Mouse (Mus musculus) cerebellum, adult 2 months (tissue): ENCODE results near the gene Dock1.

Experiments
- CTCF ChIP-seq: fragments of 200-500 bp; IDR thresholded peaks from 2 replicates; pipeline ENCODE4 v1.5.1; 2011; ENCODE audit warnings: low read depth, mild to moderate bottlenecking, control low read depth, low read length, moderate library complexity, borderline replicate concordance; ENCODE audit not compliant: insufficient read depth
- POLR2A ChIP-seq: fragments of 200-500 bp; IDR thresholded peaks from 2 replicates; pipeline ENCODE4 v1.6.1; 2011; ENCODE audit warnings: low read length, control low read depth, borderline replicate concordance; ENCODE audit not compliant: insufficient read depth

GRCm38 (mm10) chr7:135132461-135132860, 462.0 kb downstream of the Dock1 start:
- TF ChIP-seq CTCF, result no peak
- TF ChIP-seq POLR2A, result no peak
